Mouse (Mus musculus): ENCODE measurements around the gene Elovl2. TPM values are rescaled to one million over a fixed set of nuclear protein-coding genes. Genes with fewer than 3 reads are reported as not detected.
"Not testable (repeated sequence)": the region's sequence is repeated elsewhere in the genome, so short reads cannot be mapped to it uniquely, and the experiment has no call there.

The Elovl2 gene
- polyA plus RNA-seq, 1 experiment from 2014 or later = 6.3 TPM

DNA sequence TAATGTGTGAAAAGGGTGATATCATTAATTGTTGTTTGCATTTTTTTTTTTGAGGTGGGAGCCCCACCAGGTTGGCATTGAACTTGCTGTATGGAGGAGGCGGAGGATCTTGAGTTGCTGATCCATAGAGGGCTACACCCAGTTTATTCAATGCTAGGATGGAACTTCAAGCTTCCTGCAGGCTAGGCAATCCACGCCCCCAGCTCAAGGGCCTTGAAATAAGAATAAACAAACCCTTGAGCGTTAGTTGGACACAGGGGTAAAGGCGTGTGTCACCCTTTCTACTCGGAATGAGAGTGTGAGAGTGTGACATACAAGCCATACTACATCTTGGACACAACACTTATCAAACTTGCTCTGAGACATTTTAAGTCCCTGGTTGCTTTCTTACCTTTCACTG lies 31.5 kb upstream of the Elovl2 start:
- Histone ChIP-seq H3K4me2 (ENCODE audit: low read depth, low read length) (peak overlapping the region; percentile 16; the same call in 1 of the 2 replicates), H3K9me3 (ENCODE audit: control insufficient read depth, low read length) (no peaks in the 10 kb centered on the region), H3K27me3 (replicated peaks; ENCODE audit: control insufficient read depth, insufficient read depth, low read length) (no peaks in the 10 kb centered on the region), H3K4me3 (ENCODE audit: low read length) (no peak overlapping the region), H3K36me3 (ENCODE audit: control insufficient read depth, insufficient read depth, low read length) (no peaks in the 10 kb centered on the region), H3K27ac (ENCODE audit: low read length) (peak overlapping the region; percentile 46), H3K4me1 (ENCODE audit: control insufficient read depth, insufficient read depth, low read length) (peaks cover 11% of the 10 kb centered on the region; the same call in 1 of the 2 replicates), H3K9ac (ENCODE audit: low read depth, low read length) (no peak overlapping the region)
- ATAC-seq = no peak
- 29% methylated on average over 5 of the region's 5 CpGs for WGBS

GRCm38 (mm10) chr13:41251232-41251631 lies 31.0 kb upstream of the Elovl2 start:
- ATAC-seq; H3K9ac ChIP-seq (ENCODE audit: low read depth, low read length); H3K27ac ChIP-seq (ENCODE audit: low read length); H3K4me3 ChIP-seq (ENCODE audit: low read length); H3K9me3 ChIP-seq (ENCODE audit: control insufficient read depth, low read length); H3K36me3 ChIP-seq (ENCODE audit: control insufficient read depth, insufficient read depth, low read length); H3K27me3 ChIP-seq (replicated peaks; ENCODE audit: control insufficient read depth, insufficient read depth, low read length): not testable (repeated sequence)
- Histone ChIP-seq H3K4me2 (ENCODE audit: low read depth, low read length) (peak overlapping the region; percentile 19; the same call in 1 of the 2 replicates), H3K4me1 (ENCODE audit: control insufficient read depth, insufficient read depth, low read length) (peaks cover 11% of the 10 kb centered on the region; the same call in 1 of the 2 replicates)
- WGBS = 83% methylated on average over 5 of the region's 5 CpGs

- H3K9me3 ChIP-seq (ENCODE audit: control insufficient read depth, low read length) = no peaks in the 10 kb centered on the region
- peak overlapping the region; percentile 87 for H3K4me2 ChIP-seq (ENCODE audit: low read depth, low read length)
- peak overlapping the region; percentile 87 for H3K4me3 ChIP-seq (ENCODE audit: low read length)
- 2% methylated on average over 27 of the region's 27 CpGs for WGBS
- H3K4me1 ChIP-seq (ENCODE audit: control insufficient read depth, insufficient read depth, low read length) = peaks cover 11% of the 10 kb centered on the region; the same call in 1 of the 2 replicates
- H3K36me3 ChIP-seq (ENCODE audit: control insufficient read depth, insufficient read depth, low read length) = no peaks in the 10 kb centered on the region
- H3K9ac ChIP-seq (ENCODE audit: low read depth, low read length) = peak overlapping the region; percentile 87
- no peaks in the 10 kb centered on the region for H3K27me3 ChIP-seq (replicated peaks; ENCODE audit: control insufficient read depth, insufficient read depth, low read length)
- peak overlapping the region; percentile 91 for H3K27ac ChIP-seq (ENCODE audit: low read length)
- ATAC-seq = no peak; the same call in 1 of the 2 replicates
Observed at GRCm38 (mm10) chr13:41250318-41250981, 30.2 kb upstream of the Elovl2 start.

DNA sequence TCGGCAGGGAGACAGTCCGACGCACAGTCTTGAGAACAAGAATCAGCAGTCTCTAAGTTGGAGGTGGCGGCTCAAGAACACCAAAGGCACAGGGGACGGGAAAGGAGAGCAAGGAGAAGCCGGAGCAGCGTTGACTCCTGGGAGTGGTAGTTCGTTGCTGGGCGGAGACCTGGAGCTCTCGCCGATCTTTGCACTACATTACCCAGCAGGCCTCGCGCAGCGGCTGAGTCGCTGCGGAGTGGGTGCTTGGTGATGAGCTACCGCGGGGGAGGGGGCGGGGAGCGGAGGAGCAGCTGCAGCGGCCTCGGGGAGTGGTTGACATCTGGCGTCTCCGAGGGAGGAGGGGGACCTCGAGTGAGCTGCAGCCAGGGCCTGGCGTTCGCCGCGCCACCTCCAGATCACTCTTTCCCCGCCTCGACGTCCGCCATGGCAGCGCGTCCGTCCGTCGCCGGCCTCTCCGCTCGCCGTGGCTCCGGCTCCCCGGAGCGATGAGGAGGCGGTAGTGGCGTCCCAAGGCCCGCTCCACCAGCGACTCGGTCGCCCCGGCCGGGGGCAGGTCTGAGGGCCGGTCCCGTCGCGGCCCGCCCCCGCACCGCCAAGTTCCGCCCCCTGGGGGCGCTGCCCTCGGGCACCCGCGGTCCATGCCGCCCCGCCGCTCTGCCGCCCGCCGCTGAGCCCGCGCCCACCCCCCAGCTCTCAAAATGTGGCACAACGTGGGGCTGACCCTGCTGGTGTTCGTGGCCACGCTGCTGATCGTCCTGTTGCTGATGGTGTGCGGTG lies 29.5 kb upstream of the Elovl2 start, which contains the start of gene Smim13:
TSS of gene Smim13 (plus strand) at position 307 of the 780 bp plus-strand sequence.
- peak within 1 kb of the TSS; percentile 87 for H3K4me3 ChIP-seq (ENCODE audit: low read length)
- 1% methylated on average over 71 of the region's 78 CpGs for WGBS
- no peaks in the 10 kb centered on the region for H3K9me3 ChIP-seq (ENCODE audit: control insufficient read depth, low read length)
- peaks cover 11% of the 10 kb centered on the region; the same call in 1 of the 2 replicates for H3K4me1 ChIP-seq (ENCODE audit: control insufficient read depth, insufficient read depth, low read length)
- H3K36me3 ChIP-seq (ENCODE audit: control insufficient read depth, insufficient read depth, low read length) = no peaks in the 10 kb centered on the region
- peak; percentile 98 for ATAC-seq
- H3K4me2 ChIP-seq (ENCODE audit: low read depth, low read length) = peak within 1 kb of the TSS; percentile 87
- no peaks in the 10 kb centered on the region for H3K27me3 ChIP-seq (replicated peaks; ENCODE audit: control insufficient read depth, insufficient read depth, low read length)
- H3K27ac ChIP-seq (ENCODE audit: low read length) = peak within 1 kb of the TSS; percentile 91
- peak within 1 kb of the TSS; percentile 87 for H3K9ac ChIP-seq (ENCODE audit: low read depth, low read length)

GRCm38 (mm10) chr13:41248751-41249520 lies 28.7 kb upstream of the Elovl2 start:
- Histone ChIP-seq H3K27ac (ENCODE audit: low read length) (peak overlapping the region; percentile 77), H3K27me3 (replicated peaks; ENCODE audit: control insufficient read depth, insufficient read depth, low read length) (no peaks in the 10 kb centered on the region), H3K4me1 (ENCODE audit: control insufficient read depth, insufficient read depth, low read length) (peaks cover 11% of the 10 kb centered on the region; the same call in 1 of the 2 replicates), H3K9me3 (ENCODE audit: control insufficient read depth, low read length) (no peaks in the 10 kb centered on the region), H3K4me3 (ENCODE audit: low read length) (peak overlapping the region; percentile 87), H3K36me3 (ENCODE audit: control insufficient read depth, insufficient read depth, low read length) (no peaks in the 10 kb centered on the region), H3K4me2 (ENCODE audit: low read depth, low read length) (peak overlapping the region; percentile 66), H3K9ac (ENCODE audit: low read depth, low read length) (peak overlapping the region; percentile 71)
- WGBS = 45% methylated on average over 12 of the region's 12 CpGs
- ATAC-seq = peak; percentile 34

DNA sequence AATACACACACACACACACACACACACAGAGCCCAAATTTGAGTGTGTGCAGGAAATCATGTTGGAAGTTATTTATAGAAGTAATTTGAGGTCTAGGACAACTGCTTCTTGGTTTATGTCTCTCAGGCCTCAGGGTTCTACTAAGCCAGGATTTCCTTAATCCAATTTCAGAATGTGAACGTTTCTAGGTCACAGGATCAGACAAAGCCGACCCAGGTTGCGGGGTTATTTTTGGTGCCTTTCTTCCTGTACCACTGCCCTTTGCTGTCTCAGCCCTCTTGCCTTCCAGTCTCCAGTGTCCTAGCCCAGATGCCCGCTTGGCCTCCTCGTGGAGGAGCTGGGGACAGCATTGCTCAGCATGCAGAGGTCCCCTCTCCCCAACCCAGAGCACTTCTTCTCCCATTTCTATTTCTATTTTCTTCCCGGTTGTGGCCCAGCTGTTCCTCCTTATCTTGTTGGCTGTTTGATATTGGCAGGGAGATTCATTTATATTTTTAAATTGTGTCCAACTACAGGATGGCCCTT lies 24.2 kb upstream of the Elovl2 start:
- no peaks in the 10 kb centered on the region for H3K4me1 ChIP-seq (ENCODE audit: control insufficient read depth, insufficient read depth, low read length)
- H3K9me3 ChIP-seq (ENCODE audit: control insufficient read depth, low read length) = no peaks in the 10 kb centered on the region
- H3K9ac ChIP-seq (ENCODE audit: low read depth, low read length) = no peak overlapping the region
- no peak for ATAC-seq
- H3K4me3 ChIP-seq (ENCODE audit: low read length) = no peak overlapping the region
- no peak overlapping the region for H3K27ac ChIP-seq (ENCODE audit: low read length)
- no peak overlapping the region for H3K4me2 ChIP-seq (ENCODE audit: low read depth, low read length)
- no peaks in the 10 kb centered on the region for H3K36me3 ChIP-seq (ENCODE audit: control insufficient read depth, insufficient read depth, low read length)
- no peaks in the 10 kb centered on the region for H3K27me3 ChIP-seq (replicated peaks; ENCODE audit: control insufficient read depth, insufficient read depth, low read length)
- WGBS = 60% methylated on average over 6 of the region's 6 CpGs

- H3K9ac ChIP-seq (ENCODE audit: low read depth, low read length) = no peak overlapping the region
- H3K4me2 ChIP-seq (ENCODE audit: low read depth, low read length) = no peak overlapping the region
- no peaks in the 10 kb centered on the region for H3K27me3 ChIP-seq (replicated peaks; ENCODE audit: control insufficient read depth, insufficient read depth, low read length)
- no peak overlapping the region for H3K27ac ChIP-seq (ENCODE audit: low read length)
- 76% methylated on average over 2 of the region's 2 CpGs for WGBS
- no peaks in the 10 kb centered on the region for H3K4me1 ChIP-seq (ENCODE audit: control insufficient read depth, insufficient read depth, low read length)
- no peaks in the 10 kb centered on the region for H3K36me3 ChIP-seq (ENCODE audit: control insufficient read depth, insufficient read depth, low read length)
- H3K4me3 ChIP-seq (ENCODE audit: low read length) = no peak overlapping the region
- no peaks in the 10 kb centered on the region for H3K9me3 ChIP-seq (ENCODE audit: control insufficient read depth, low read length)
- ATAC-seq = no peak
Observed at GRCm38 (mm10) chr13:41241557-41241956, 21.4 kb upstream of the Elovl2 start.

DNA sequence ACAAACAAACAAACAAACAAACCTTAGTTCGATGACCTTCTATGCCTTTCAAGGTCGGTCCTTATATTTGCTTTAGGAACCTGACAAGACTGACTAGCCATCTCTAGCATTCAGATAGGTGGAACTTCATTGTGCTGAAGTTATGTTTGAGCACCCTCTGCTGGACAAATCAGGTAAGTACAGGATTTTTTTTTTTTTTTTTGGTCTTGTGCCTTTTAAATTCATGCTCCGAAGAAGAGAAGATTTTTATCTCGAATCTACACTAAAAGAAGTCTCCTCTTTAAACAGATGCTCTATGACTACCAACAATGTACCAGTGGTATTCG lies 18.6 kb upstream of the Elovl2 start:
- H3K27ac ChIP-seq (ENCODE audit: low read length) = no peak overlapping the region
- no peaks in the 10 kb centered on the region for H3K36me3 ChIP-seq (ENCODE audit: control insufficient read depth, insufficient read depth, low read length)
- H3K9ac ChIP-seq (ENCODE audit: low read depth, low read length) = no peak overlapping the region
- no peaks in the 10 kb centered on the region for H3K27me3 ChIP-seq (replicated peaks; ENCODE audit: control insufficient read depth, insufficient read depth, low read length)
- ATAC-seq = no peak
- no peaks in the 10 kb centered on the region for H3K9me3 ChIP-seq (ENCODE audit: control insufficient read depth, low read length)
- H3K4me1 ChIP-seq (ENCODE audit: control insufficient read depth, insufficient read depth, low read length) = 0 out of 2 replicates have a peak, but pooled peaks cover 2% of the 10 kb centered on the region
- H3K4me3 ChIP-seq (ENCODE audit: low read length) = no peak overlapping the region
- H3K4me2 ChIP-seq (ENCODE audit: low read depth, low read length) = no peak overlapping the region
- WGBS = 4% methylated on average over 5 of the region's 5 CpGs
